Mouse (Mus musculus) stomach, postnatal 0 days (tissue): ENCODE results near the gene Nrl.

ENCODE experiments used
- CTCF ChIP-seq: IDR thresholded peaks from 2 replicates; pipeline ENCODE4 v1.5.1; 2016; ENCODE audit warnings: antibody characterized with exemption, low read depth, mild to moderate bottlenecking, moderate library complexity
- EP300 ChIP-seq: optimal IDR thresholded peaks from 2 replicates; pipeline ENCODE3; 2016; ENCODE audit warnings: antibody characterized with exemption

DNA sequence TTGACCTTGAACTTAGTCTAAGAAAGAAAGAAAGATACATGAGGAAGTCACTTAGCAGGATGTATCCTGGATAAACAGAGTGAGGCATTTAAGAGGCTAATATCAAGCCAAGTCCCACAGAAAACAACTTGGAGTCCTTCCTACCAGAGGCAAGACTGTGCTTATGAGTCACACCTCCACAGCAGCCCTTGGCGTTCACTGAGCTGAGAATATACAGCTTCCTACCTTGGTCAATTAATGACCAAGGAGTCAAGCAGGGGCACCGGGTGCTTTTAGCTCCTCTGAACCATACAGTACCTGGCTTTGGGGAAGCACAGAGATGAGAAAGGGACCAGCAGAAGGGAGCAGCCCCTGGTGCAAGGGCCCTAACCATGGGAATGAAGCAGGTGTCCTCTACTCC is 55.7 kb downstream of the Nrl start:
- no peak for TF ChIP-seq EP300
- no peak for TF ChIP-seq CTCF
